Mouse (Mus musculus): ENCODE measurements around the gene Ippk. TPM values are rescaled to one million over a fixed set of nuclear protein-coding genes. Genes with fewer than 3 reads are reported as not detected.

The Ippk gene
- polyA plus RNA-seq, 2 experiments: 4.0 to 7.2 TPM

GRCm38 (mm10) chr13:49374730-49375129 lies 46.3 kb upstream of the Ippk start:
- DNase-seq (ENCODE audit: low read depth in 3 of 3, low spot score in 3 of 3) (no peak), ATAC-seq (ENCODE audit: insufficient read depth) (no peak)
- no peak overlapping the region for H3K27ac ChIP-seq
- peaks cover 12% of the 10 kb centered on the region for H3K36me3 ChIP-seq (replicated peaks; ENCODE audit: control insufficient read depth, insufficient read depth, low read depth)
- TF ChIP-seq CTCF (IDR thresholded peaks at IDR 0.05; ENCODE audit: low read depth) (no peak), EP300 (IDR thresholded peaks at IDR 0.05; ENCODE audit: low read depth) (no peak)
- no peak overlapping the region for H3K4me2 ChIP-seq (ENCODE audit: low read depth)
- no peak overlapping the region for H3K9ac ChIP-seq (replicated peaks)
- H3K27me3 ChIP-seq (ENCODE audit: control insufficient read depth, insufficient read depth, low read length): no peaks in the 10 kb centered on the region
- 65% methylated on average over 6 of the region's 6 CpGs for WGBS (ENCODE audit: insufficient replicate concordance)
- no peak overlapping the region for H3K4me3 ChIP-seq (ENCODE audit: insufficient read depth in 1 of 2, low read depth in 2 of 2, low read length in 2 of 2)
- H3K4me1 ChIP-seq (replicated peaks; ENCODE audit: control insufficient read depth in 2 of 2, insufficient read depth in 2 of 2, low read length in 1 of 2): peaks cover 0 to 13% of the 10 kb centered on the region in 2 experiments; a peak in 2 of 4 replicates
- no peaks in the 10 kb centered on the region for H3K9me3 ChIP-seq (ENCODE audit: control insufficient read depth, low read length)

- Histone ChIP-seq H3K4me3 (ENCODE audit: insufficient read depth in 1 of 2, low read depth in 2 of 2, low read length in 2 of 2) (no peak overlapping the region), H3K9me3 (ENCODE audit: control insufficient read depth, low read length) (no peaks in the 10 kb centered on the region), H3K27me3 (ENCODE audit: control insufficient read depth, insufficient read depth, low read length) (no peaks in the 10 kb centered on the region), H3K36me3 (replicated peaks; ENCODE audit: control insufficient read depth, insufficient read depth, low read depth) (peaks cover 23% of the 10 kb centered on the region), H3K9ac (replicated peaks) (no peak overlapping the region), H3K4me2 (ENCODE audit: low read depth) (no peak overlapping the region), H3K27ac (no peak overlapping the region), H3K4me1 (replicated peaks; ENCODE audit: control insufficient read depth in 2 of 2, insufficient read depth in 2 of 2, low read length in 1 of 2) (peaks cover 0 to 2% of the 10 kb centered on the region in 2 experiments; a peak in 1 of 4 replicates)
- ATAC-seq (ENCODE audit: insufficient read depth): no peak
- 68% methylated on average over 6 of the region's 6 CpGs for WGBS (ENCODE audit: insufficient replicate concordance)
- no peak for DNase-seq (ENCODE audit: low read depth in 3 of 3, low spot score in 3 of 3)
- TF ChIP-seq EP300 (IDR thresholded peaks at IDR 0.05; ENCODE audit: low read depth) (no peak), CTCF (IDR thresholded peaks at IDR 0.05; ENCODE audit: low read depth) (no peak)
Measured at GRCm38 (mm10) chr13:49377608-49378007, 43.4 kb upstream of the Ippk start.

GRCm38 (mm10) chr13:49379301-49379700 lies 41.7 kb upstream of the Ippk start:
- 86% methylated on average over 20 of the region's 20 CpGs for WGBS (ENCODE audit: insufficient replicate concordance)
- no peaks in the 10 kb centered on the region; a peak in 1 of 4 replicates for H3K4me1 ChIP-seq (replicated peaks; ENCODE audit: control insufficient read depth in 2 of 2, insufficient read depth in 2 of 2, low read length in 1 of 2)
- H3K9me3 ChIP-seq (ENCODE audit: control insufficient read depth, low read length): no peaks in the 10 kb centered on the region
- ATAC-seq (ENCODE audit: insufficient read depth) (no peak), DNase-seq (ENCODE audit: low read depth in 3 of 3, low spot score in 3 of 3) (no peak)
- H3K27me3 ChIP-seq (ENCODE audit: control insufficient read depth, insufficient read depth, low read length): no peaks in the 10 kb centered on the region
- TF ChIP-seq EP300 (IDR thresholded peaks at IDR 0.05; ENCODE audit: low read depth): no peak
- H3K4me3 ChIP-seq (ENCODE audit: insufficient read depth in 1 of 2, low read depth in 2 of 2, low read length in 2 of 2): no peak overlapping the region
- no peak overlapping the region for H3K4me2 ChIP-seq (ENCODE audit: low read depth)
- H3K9ac ChIP-seq (replicated peaks): no peak overlapping the region
- H3K36me3 ChIP-seq (replicated peaks; ENCODE audit: control insufficient read depth, insufficient read depth, low read depth): peaks cover 28% of the 10 kb centered on the region
- no peak overlapping the region for H3K27ac ChIP-seq

GRCm38 (mm10) chr13:49381230-49381629 lies 39.8 kb upstream of the Ippk start:
- WGBS (ENCODE audit: insufficient replicate concordance): 21% methylated on average over 3 of the region's 3 CpGs
- Histone ChIP-seq H3K4me3 (ENCODE audit: insufficient read depth in 1 of 2, low read depth in 2 of 2, low read length in 2 of 2) (no peak overlapping the region), H3K4me1 (replicated peaks; ENCODE audit: control insufficient read depth in 2 of 2, insufficient read depth in 2 of 2, low read length in 1 of 2) (no peaks in the 10 kb centered on the region; a peak in 1 of 4 replicates), H3K36me3 (replicated peaks; ENCODE audit: control insufficient read depth, insufficient read depth, low read depth) (peaks cover 28% of the 10 kb centered on the region), H3K27me3 (ENCODE audit: control insufficient read depth, insufficient read depth, low read length) (no peaks in the 10 kb centered on the region), H3K4me2 (ENCODE audit: low read depth) (no peak overlapping the region), H3K9me3 (ENCODE audit: control insufficient read depth, low read length) (no peaks in the 10 kb centered on the region), H3K9ac (replicated peaks) (no peak overlapping the region), H3K27ac (no peak overlapping the region)
- no peak for TF ChIP-seq EP300 (IDR thresholded peaks at IDR 0.05; ENCODE audit: low read depth)
- TF ChIP-seq CTCF (IDR thresholded peaks at IDR 0.05; ENCODE audit: low read depth): peak; percentile 98
- DNase-seq (ENCODE audit: low read depth in 3 of 3, low spot score in 3 of 3): peak; percentile 37 to 53 (median 41)
- ATAC-seq (ENCODE audit: insufficient read depth): peak; percentile 46

GRCm38 (mm10) chr13:49382997-49383396 lies 38.1 kb upstream of the Ippk start:
- Histone ChIP-seq H3K4me3 (ENCODE audit: insufficient read depth in 1 of 2, low read depth in 2 of 2, low read length in 2 of 2) (no peak overlapping the region), H3K36me3 (replicated peaks; ENCODE audit: control insufficient read depth, insufficient read depth, low read depth) (peaks cover 24% of the 10 kb centered on the region), H3K9me3 (ENCODE audit: control insufficient read depth, low read length) (no peaks in the 10 kb centered on the region), H3K4me2 (ENCODE audit: low read depth) (no peak overlapping the region), H3K27ac (no peak overlapping the region), H3K27me3 (ENCODE audit: control insufficient read depth, insufficient read depth, low read length) (no peaks in the 10 kb centered on the region), H3K4me1 (replicated peaks; ENCODE audit: control insufficient read depth in 2 of 2, insufficient read depth in 2 of 2, low read length in 1 of 2) (no peaks in the 10 kb centered on the region; a peak in 1 of 4 replicates), H3K9ac (replicated peaks) (no peak overlapping the region)
- ATAC-seq (ENCODE audit: insufficient read depth) (no peak), DNase-seq (ENCODE audit: low read depth in 3 of 3, low spot score in 3 of 3) (no peak)
- TF ChIP-seq EP300 (IDR thresholded peaks at IDR 0.05; ENCODE audit: low read depth) (no peak), CTCF (IDR thresholded peaks at IDR 0.05; ENCODE audit: low read depth) (no peak)
- WGBS (ENCODE audit: insufficient replicate concordance): 91% methylated on average over 23 of the region's 23 CpGs
